Mouse (Mus musculus) intestine, embryonic 14.5 days (tissue): Measurements from ENCODE around the gene Dido1. TPM values are rescaled to one million over a fixed set of nuclear protein-coding genes. Genes with fewer than 3 reads are reported as not detected.

Experiments used
- ATAC-seq: fragments of 200-750 bp; cut with Nextera tagmentation; replicated peaks from 2 replicates; pipeline ENCODE4 v1.8.0; 2017; ENCODE audit warnings: low read depth, moderate number of reproducible peaks, moderate TSS enrichment, moderate library complexity; ENCODE audit not compliant: low FRiP score, low TSS enrichment
- DNase-seq: peaks from one replicate; pipeline ENCODE4 v3.0.0-alpha.2; 2018; ENCODE audit warnings: low spot score
- H3K27ac ChIP-seq: fragments of 300-500 bp; sonication (generic); 2 replicates; pipeline ENCODE4 v1.5.1; 2014; ENCODE audit warnings: low read depth, mild to moderate bottlenecking, control low read depth
- H3K27me3 ChIP-seq: fragments of 300-500 bp; sonication (generic); replicated peaks from 2 replicates; pipeline ENCODE4 v1.6.1; 2014; ENCODE audit warnings: low read length, control low read depth; ENCODE audit not compliant: control insufficient read depth, insufficient read depth
- H3K36me3 ChIP-seq: fragments of 300-500 bp; sonication (generic); 2 replicates; pipeline ENCODE4 v1.6.1; 2014; ENCODE audit warnings: low read length, control low read depth; ENCODE audit not compliant: control insufficient read depth, insufficient read depth
- H3K4me1 ChIP-seq: fragments of 300-500 bp; sonication (generic); replicated peaks from 2 replicates; pipeline ENCODE4 v1.6.1; 2014; ENCODE audit warnings: low read length, control low read depth, mixed read lengths; ENCODE audit not compliant: control insufficient read depth, insufficient read depth
- H3K4me2 ChIP-seq: fragments of 300-500 bp; sonication (generic); 2 replicates; pipeline ENCODE4 v1.6.1; 2014; ENCODE audit warnings: low read length
- H3K4me3 ChIP-seq: fragments of 300-500 bp; sonication (generic); 2 replicates; pipeline ENCODE4 v1.5.1; 2014; ENCODE audit warnings: low read depth, low read length, control low read depth, mixed read lengths
- H3K9ac ChIP-seq: fragments of 300-500 bp; sonication (generic); 2 replicates; pipeline ENCODE4 v1.6.1; 2014; ENCODE audit warnings: mild to moderate bottlenecking, low read length
- H3K9me3 ChIP-seq: fragments of 300-500 bp; sonication (generic); 2 replicates; pipeline ENCODE4 v1.6.1; 2016; ENCODE audit warnings: low read length, control low read depth; ENCODE audit not compliant: control insufficient read depth
- WGBS: fragments of 180-500 bp; shearing (Covaris S2); extraction: QIAGEN DNeasy Blood & Tissue Kit; methylation state at CpG from one replicate; pipeline ENCODE4 v1.1.7; 2014; 5-methylcytosine and 5-hydroxymethylcytosine counted together
- polyA plus RNA-seq: library from polyadenylated mRNA; unstranded; fragments of >200 nt; fragmentation: Nextera tagmentation; extraction: Ambion mirVana; gene quantifications from 2 replicates; pipeline ENCODE4 v1.2.1, GENCODE M21; 2014

The Dido1 gene
- polyA plus RNA-seq, 1 experiment from 2014 or later = 31.0 TPM

DNA sequence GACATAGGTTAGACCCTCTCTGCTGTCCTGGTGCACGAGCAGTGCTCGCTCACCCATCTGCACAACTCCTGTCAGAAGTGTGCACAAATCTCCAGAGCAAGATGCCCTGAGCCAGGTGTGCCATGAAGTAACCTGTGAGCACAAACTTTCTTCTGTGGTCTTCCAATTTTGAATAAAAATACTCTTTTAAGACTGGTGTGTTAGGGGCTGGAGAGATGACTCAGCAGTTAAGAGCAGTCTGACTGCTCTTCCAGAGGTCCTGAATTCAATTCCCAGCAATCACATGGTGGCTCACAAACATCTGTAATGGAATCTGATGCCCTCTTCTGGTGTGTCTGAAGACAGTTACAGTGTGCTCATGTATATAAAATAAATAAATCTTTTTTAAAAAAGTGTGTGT, 33.5 kb upstream of the Dido1 start:
- WGBS = 84% methylated on average over 2 of the region's 2 CpGs
- H3K4me3 ChIP-seq = no peak overlapping the region
- H3K36me3 ChIP-seq = no peaks in the 10 kb centered on the region
- H3K9me3 ChIP-seq = no peaks in the 10 kb centered on the region
- no peak overlapping the region for H3K27ac ChIP-seq
- ATAC-seq (no peak), DNase-seq (no peak)
- no peaks in the 10 kb centered on the region; the same call in 1 of the 2 replicates for H3K4me1 ChIP-seq
- H3K4me2 ChIP-seq = no peak overlapping the region
- no peak overlapping the region for H3K9ac ChIP-seq
- H3K27me3 ChIP-seq = no peaks in the 10 kb centered on the region

DNA sequence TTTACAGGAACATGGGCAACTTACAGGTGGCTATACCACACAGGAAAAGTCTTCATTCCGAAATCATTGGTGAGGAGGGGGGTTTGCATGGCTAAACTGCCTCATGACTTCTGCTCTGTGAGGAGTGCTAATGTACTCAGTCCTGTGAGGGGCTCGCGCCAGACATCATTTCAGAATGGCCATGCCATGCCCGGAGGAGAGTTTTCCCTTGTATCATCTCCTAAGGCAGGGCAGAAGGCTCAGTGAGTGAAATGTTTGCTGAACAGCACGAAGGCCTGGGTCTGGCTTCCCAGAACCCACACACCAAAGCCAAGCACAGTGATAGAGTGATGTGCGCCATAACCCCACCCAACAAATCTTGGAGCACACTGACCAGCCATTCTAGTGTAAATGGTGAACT, 33.0 kb upstream of the Dido1 start:
- H3K36me3 ChIP-seq = no peaks in the 10 kb centered on the region
- no peaks in the 10 kb centered on the region for H3K9me3 ChIP-seq
- no peak overlapping the region for H3K4me2 ChIP-seq
- 79% methylated on average over 6 of the region's 6 CpGs for WGBS
- DNase-seq (no peak), ATAC-seq (no peak)
- no peaks in the 10 kb centered on the region for H3K4me1 ChIP-seq
- no peak overlapping the region for H3K27ac ChIP-seq
- H3K27me3 ChIP-seq = no peaks in the 10 kb centered on the region
- H3K9ac ChIP-seq = no peak overlapping the region
- no peak overlapping the region for H3K4me3 ChIP-seq

DNA sequence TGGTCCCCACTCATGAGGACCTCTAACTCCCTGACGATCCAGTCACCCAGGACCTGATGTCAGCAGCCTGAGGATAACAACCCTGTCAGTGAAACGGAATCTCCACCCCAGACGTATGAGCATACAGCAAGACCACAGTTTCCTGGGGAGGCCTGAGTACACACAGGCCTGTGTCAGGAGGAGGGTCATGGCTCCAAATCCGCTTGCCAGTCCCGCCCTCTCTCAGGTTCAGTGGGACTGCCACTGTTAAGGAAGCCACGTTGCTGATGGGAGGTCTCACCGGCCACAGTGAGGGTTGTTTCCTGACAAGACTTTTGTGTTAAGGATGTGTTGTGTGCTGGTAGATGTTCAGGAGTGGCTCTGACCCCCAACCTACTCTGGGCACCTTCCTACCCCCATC, 31.6 kb upstream of the Dido1 start:
- no peak overlapping the region for H3K9ac ChIP-seq
- DNase-seq (no peak), ATAC-seq (no peak)
- no peaks in the 10 kb centered on the region for H3K36me3 ChIP-seq
- H3K4me2 ChIP-seq = no peak overlapping the region
- no peak overlapping the region for H3K4me3 ChIP-seq
- no peaks in the 10 kb centered on the region for H3K9me3 ChIP-seq
- no peaks in the 10 kb centered on the region for H3K4me1 ChIP-seq
- WGBS = 65% methylated on average over 7 of the region's 7 CpGs
- H3K27me3 ChIP-seq = no peaks in the 10 kb centered on the region
- H3K27ac ChIP-seq = no peak overlapping the region

DNA sequence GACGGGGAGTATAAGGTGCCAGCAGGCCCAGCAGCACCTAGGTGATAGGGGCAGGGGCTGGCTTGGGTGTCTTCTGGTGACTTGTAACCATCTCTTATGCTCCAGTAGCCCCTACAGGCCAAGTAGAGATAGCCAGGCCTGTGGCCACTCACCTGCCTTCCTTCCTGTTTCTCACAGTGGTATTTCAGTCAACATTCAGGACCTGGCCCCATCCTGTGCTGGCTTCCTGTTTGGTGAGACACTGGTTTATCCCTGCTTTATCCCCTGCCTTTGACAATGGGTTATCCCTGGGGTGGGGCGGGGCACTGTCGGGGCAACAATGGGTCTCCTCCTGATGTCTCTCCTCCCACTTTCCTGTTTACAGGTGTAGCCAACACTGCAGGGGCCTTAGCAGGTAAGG, 30.6 kb upstream of the Dido1 start:
- DNase-seq (no peak), ATAC-seq (no peak)
- Histone ChIP-seq H3K9me3 (no peaks in the 10 kb centered on the region), H3K27me3 (no peaks in the 10 kb centered on the region), H3K4me1 (no peaks in the 10 kb centered on the region), H3K27ac (no peak overlapping the region), H3K4me2 (no peak overlapping the region), H3K9ac (no peak overlapping the region), H3K4me3 (no peak overlapping the region), H3K36me3 (no peaks in the 10 kb centered on the region)
- 26% methylated on average over 3 of the region's 3 CpGs for WGBS

DNA sequence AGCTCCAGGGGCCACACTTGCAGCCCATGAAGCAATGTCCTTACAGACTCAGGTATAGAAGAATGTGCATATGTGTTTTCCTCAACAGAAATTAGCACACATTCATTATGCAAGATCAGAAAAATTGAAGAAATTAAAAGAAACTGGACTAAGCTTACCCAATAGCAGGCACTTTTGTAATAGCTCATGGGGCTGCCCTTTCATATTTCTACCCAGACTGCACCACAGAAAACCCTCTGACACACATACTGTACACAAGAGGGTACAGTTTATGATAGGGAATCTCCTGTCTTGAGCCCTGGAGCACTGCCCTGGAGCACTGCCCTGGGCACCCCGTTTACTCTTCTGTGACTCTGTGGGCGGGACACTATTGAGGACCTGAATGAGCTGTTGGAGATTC, 28.2 kb upstream of the Dido1 start:
- Histone ChIP-seq H3K4me1 (no peaks in the 10 kb centered on the region), H3K36me3 (no peaks in the 10 kb centered on the region), H3K4me2 (no peak overlapping the region), H3K9me3 (no peaks in the 10 kb centered on the region), H3K9ac (no peak overlapping the region), H3K27ac (no peak overlapping the region), H3K27me3 (no peaks in the 10 kb centered on the region), H3K4me3 (no peak overlapping the region)
- WGBS = 66% methylated on average over 2 of the region's 2 CpGs
- DNase-seq (no peak), ATAC-seq (no peak)

DNA sequence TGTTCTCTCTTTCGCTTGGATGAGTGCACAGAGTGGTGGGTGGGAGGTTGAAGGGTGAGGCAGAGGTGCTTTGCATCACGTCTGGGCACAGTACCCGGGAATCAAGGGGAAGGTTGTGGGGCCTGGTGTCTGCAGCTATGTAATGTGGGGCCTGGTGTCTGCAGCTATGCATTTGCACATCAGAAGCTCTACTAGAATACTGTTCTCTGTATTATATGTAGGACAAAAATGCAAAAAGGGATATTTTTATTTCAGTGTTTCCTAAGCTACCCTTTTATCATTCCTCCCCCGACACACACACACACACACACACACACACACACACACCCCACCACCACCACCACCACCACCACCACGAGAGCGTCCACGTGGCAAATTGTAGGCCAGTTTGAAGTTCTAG, 25.4 kb upstream of the Dido1 start:
- no peak overlapping the region for H3K4me3 ChIP-seq
- H3K36me3 ChIP-seq = no peaks in the 10 kb centered on the region
- H3K27ac ChIP-seq = no peak overlapping the region
- DNase-seq = no peak
- no peak overlapping the region for H3K9ac ChIP-seq
- H3K9me3 ChIP-seq = no peaks in the 10 kb centered on the region
- no peaks in the 10 kb centered on the region for H3K4me1 ChIP-seq
- H3K27me3 ChIP-seq = no peaks in the 10 kb centered on the region
- H3K4me2 ChIP-seq = no peak overlapping the region
- ATAC-seq = no peak
- WGBS = 79% methylated on average over 7 of the region's 7 CpGs

DNA sequence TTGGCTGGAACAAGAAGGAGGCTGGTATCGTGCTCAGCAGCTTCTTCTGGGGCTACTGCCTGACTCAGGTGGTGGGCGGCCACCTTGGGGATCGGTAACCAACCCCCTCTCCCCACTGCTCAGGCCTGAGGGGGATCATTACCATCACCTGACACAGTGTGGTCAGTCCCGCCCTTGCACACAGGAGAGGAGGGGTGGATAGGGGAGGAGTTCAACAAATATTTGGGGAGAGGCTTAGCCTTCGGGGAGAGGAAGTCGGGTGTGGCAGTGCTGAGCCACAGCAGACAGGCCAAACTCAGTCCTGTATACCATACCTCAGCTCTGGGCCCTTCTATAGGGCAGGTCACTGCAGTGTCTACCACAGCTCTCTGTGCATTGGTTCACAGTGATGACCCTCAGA, 22.2 kb upstream of the Dido1 start:
- H3K27ac ChIP-seq = no peak overlapping the region
- WGBS = 64% methylated on average over 6 of the region's 6 CpGs
- DNase-seq (no peak), ATAC-seq (no peak)
- no peak overlapping the region for H3K4me2 ChIP-seq
- no peak overlapping the region for H3K4me3 ChIP-seq
- H3K36me3 ChIP-seq = no peaks in the 10 kb centered on the region
- H3K4me1 ChIP-seq = no peaks in the 10 kb centered on the region
- no peak overlapping the region for H3K9ac ChIP-seq
- no peaks in the 10 kb centered on the region for H3K9me3 ChIP-seq
- H3K27me3 ChIP-seq = no peaks in the 10 kb centered on the region

DNA sequence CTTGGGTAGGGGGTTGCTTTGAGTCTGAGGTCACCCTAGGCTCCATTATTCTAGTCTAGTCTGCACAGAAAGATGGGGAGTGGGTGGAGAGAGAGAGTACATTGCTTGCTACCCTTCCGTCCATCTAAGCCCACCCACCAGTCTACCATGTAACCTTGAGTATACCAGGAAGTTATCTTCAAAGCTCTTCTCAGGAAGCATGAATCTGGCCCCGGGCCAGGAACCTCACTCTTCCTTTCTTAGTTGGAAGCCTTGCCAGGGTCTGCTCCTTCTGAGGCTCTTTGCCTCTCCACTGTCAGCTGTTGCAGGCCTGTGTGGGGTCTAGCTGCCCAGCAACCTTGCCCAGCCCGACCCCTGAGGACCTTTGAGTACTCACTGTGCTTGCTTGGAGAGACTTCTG, 21.2 kb upstream of the Dido1 start:
- Histone ChIP-seq H3K4me3 (no peak overlapping the region), H3K9me3 (no peaks in the 10 kb centered on the region), H3K4me1 (no peaks in the 10 kb centered on the region), H3K9ac (no peak overlapping the region), H3K4me2 (no peak overlapping the region), H3K27me3 (no peaks in the 10 kb centered on the region), H3K27ac (no peak overlapping the region), H3K36me3 (no peaks in the 10 kb centered on the region)
- DNase-seq = no peak
- WGBS = 62% methylated on average over 3 of the region's 3 CpGs
- no peak for ATAC-seq

DNA sequence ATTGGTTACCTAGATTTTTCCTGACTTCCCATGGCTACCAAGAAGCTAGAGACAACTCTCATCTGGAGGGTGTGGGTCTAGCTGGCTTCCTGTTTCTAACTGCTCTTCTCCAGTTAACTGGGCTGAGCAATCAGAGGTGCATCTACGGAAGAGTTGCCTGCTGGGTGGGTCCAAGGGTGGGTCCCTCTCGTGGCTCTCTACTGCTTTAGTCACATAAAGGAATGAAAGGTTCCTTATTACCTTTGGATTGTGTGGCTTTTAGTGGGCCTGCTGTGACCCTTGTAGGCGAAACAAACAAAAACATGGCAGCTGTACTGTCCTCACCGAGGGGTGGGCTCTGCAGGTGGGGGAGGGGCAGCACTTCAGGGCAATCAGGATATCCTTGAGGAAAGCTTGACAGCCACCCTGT, 17.8 kb upstream of the Dido1 start:
- Histone ChIP-seq H3K4me1 (peaks cover 7% of the 10 kb centered on the region; the same call in 1 of the 2 replicates), H3K4me3 (no peak overlapping the region), H3K27ac (no peak overlapping the region), H3K9ac (no peak overlapping the region), H3K4me2 (no peak overlapping the region), H3K27me3 (no peaks in the 10 kb centered on the region), H3K36me3 (peaks cover 10% of the 10 kb centered on the region; the same call in 1 of the 2 replicates), H3K9me3 (no peaks in the 10 kb centered on the region)
- ATAC-seq (no peak), DNase-seq (no peak)
- WGBS = 50% methylated on average over 4 of the region's 4 CpGs
